Mouse (Mus musculus) bone marrow macrophage, adult 2 months (primary cell): ENCODE measurements around the gene Gm49337.

ENCODE experiments used
- CTCF ChIP-seq: IDR thresholded peaks from 2 replicates; pipeline ENCODE4 v1.5.1; 2012; ENCODE audit warnings: low read depth, mild to moderate bottlenecking, low read length, moderate library complexity
- POLR2A ChIP-seq: IDR thresholded peaks from 2 replicates; pipeline ENCODE4 v1.6.1; 2012; ENCODE audit warnings: mild to moderate bottlenecking, low read depth, low read length, borderline replicate concordance

DNA sequence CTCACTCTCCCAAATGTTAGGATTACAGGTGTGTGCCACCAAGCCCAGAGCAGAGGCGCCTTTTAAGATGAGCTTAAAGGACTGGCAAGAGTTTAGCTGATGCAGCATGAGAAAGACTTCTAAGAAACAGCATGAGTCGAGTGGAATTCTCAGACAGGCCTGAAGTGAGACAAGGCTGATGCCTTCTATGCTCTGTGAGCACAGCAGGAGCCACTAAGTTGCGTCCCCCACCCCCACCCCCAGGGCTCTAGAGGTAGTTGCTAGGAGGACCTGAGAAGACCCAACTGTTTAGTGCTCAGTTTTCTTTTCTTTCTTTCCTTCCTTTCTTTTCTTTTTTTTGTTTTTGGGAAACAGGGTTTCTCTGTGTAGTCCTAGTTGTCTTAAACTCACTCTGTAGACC lies 8.9 kb downstream of the Gm49337 start:
- TF ChIP-seq CTCF (no peak), POLR2A (no peak)
